Mouse (Mus musculus): ENCODE results near the gene Il10. TPM values are rescaled to one million over a fixed set of nuclear protein-coding genes. Genes with fewer than 3 reads are reported as not detected.

Gene Il10
- total and polyA plus RNA-seq, 3 experiments: 236 to 903 (median 389) TPM

- peak; percentile 74 for DNase-seq (ENCODE audit: extremely low read depth)
- Histone ChIP-seq H3K36me3 (replicated peaks in 1 of 2; ENCODE audit: control insufficient read depth in 1 of 2, insufficient read depth in 1 of 2, low read length in 1 of 2) (no peaks in the 10 kb centered on the region), H3K27me3 (replicated peaks) (no peaks in the 10 kb centered on the region), H3K4me2 (ENCODE audit: insufficient read depth, low read depth, poor library complexity, severe bottlenecking) (no peak overlapping the region), H3K9ac (ENCODE audit: insufficient read depth, low read depth) (no peak overlapping the region), H3K27ac (ENCODE audit: insufficient read depth, low read depth) (no peak overlapping the region), H3K4me3 (replicated peaks in 1 of 3; ENCODE audit: low read depth in 2 of 3, low read length in 2 of 3, poor library complexity in 1 of 3) (no peak overlapping the region), H3K79me2 (replicated peaks; ENCODE audit: control insufficient read depth, extremely low read depth, insufficient read depth, poor library complexity, severe bottlenecking) (no peaks in the 10 kb centered on the region), H3K4me1 (ENCODE audit: control insufficient read depth in 1 of 2, insufficient read depth in 2 of 2) (peaks cover 0 to 12% of the 10 kb centered on the region in 2 experiments; a peak in 2 of 4 replicates), H3K9me3 (replicated peaks; ENCODE audit: low read length) (no peaks in the 10 kb centered on the region)
- no peak for TF ChIP-seq POLR2AphosphoS2 (IDR thresholded peaks at IDR 0.05; ENCODE audit: low read depth, low read length)
- TF ChIP-seq CTCF (conservative IDR thresholded peaks at IDR 0.05 in 1 of 2, IDR thresholded peaks at IDR 0.05 in 1 of 2; ENCODE audit: low read depth in 2 of 2, low read length in 2 of 2): peak; percentile 85 to 89
- TF ChIP-seq SMC3 (IDR thresholded peaks at IDR 0.05; ENCODE audit: low read depth, low read length): peak; percentile 87
- no peak for TF ChIP-seq MXI1 (IDR thresholded peaks at IDR 0.05; ENCODE audit: low read depth, low read length)
- peak; percentile 19; the same call in 1 of the 2 replicates for TF ChIP-seq ZC3H11A (IDR thresholded peaks at IDR 0.05; ENCODE audit: low read depth, low read length)
- no peak for TF ChIP-seq MAX (IDR thresholded peaks at IDR 0.05; ENCODE audit: low read length)
- no peak for TF ChIP-seq ETS1 (conservative IDR thresholded peaks at IDR 0.05; ENCODE audit: low read depth, low read length)
- TF ChIP-seq RAD21 (IDR thresholded peaks at IDR 0.05; ENCODE audit: low read depth, low read length): peak; percentile 76
- TF ChIP-seq GABPA (IDR thresholded peaks at IDR 0.05; ENCODE audit: insufficient replicate concordance, low read depth, low read length): no peak
- TF ChIP-seq ZNF384 (IDR thresholded peaks at IDR 0.05; ENCODE audit: low read depth, low read length): no peak
- TF ChIP-seq HCFC1 (IDR thresholded peaks at IDR 0.05; ENCODE audit: low read depth, low read length): no peak
- in situ Hi-C loops (cut with MboI; ENCODE audit: low pct_ligation_motif_present, low pct_unique_long_range_greater_than_20kb, low sequenced_read_pairs) (no loop called here), dilution Hi-C loops (cut with MboI; ENCODE audit: extremely low pct_ligation_motif_present, extremely low pct_unique_long_range_greater_than_20kb, low sequenced_read_pairs) (no loop called here)
These were observed 40.2 kb upstream of the Il10 start for GRCm38 (mm10) chr1:130979455-130979854.

- no peaks in the 10 kb centered on the region for H3K36me3 ChIP-seq (replicated peaks in 1 of 2; ENCODE audit: control insufficient read depth in 1 of 2, insufficient read depth in 1 of 2, low read length in 1 of 2)
- H3K27me3 ChIP-seq (replicated peaks): no peaks in the 10 kb centered on the region
- H3K4me2 ChIP-seq (ENCODE audit: insufficient read depth, low read depth, poor library complexity, severe bottlenecking): no peak overlapping the region
- no peak overlapping the region for H3K27ac ChIP-seq (ENCODE audit: insufficient read depth, low read depth)
- no peaks in the 10 kb centered on the region for H3K79me2 ChIP-seq (replicated peaks; ENCODE audit: control insufficient read depth, extremely low read depth, insufficient read depth, poor library complexity, severe bottlenecking)
- peaks cover 14 to 44% of the 10 kb centered on the region in 2 experiments for H3K4me1 ChIP-seq (ENCODE audit: control insufficient read depth in 1 of 2, insufficient read depth in 2 of 2)
- DNase-seq (ENCODE audit: extremely low read depth): no peak
- H3K4me3 ChIP-seq (replicated peaks in 1 of 3; ENCODE audit: low read depth in 2 of 3, low read length in 2 of 3, poor library complexity in 1 of 3): no peak overlapping the region
- dilution Hi-C loops (cut with MboI; ENCODE audit: extremely low pct_ligation_motif_present, extremely low pct_unique_long_range_greater_than_20kb, low sequenced_read_pairs): no loop called here
- no peaks in the 10 kb centered on the region for H3K9me3 ChIP-seq (replicated peaks; ENCODE audit: low read length)
- TF ChIP-seq JUN (IDR thresholded peaks at IDR 0.05; ENCODE audit: insufficient read depth, low read depth, low read length) (no peak), USF1 (IDR thresholded peaks at IDR 0.05; ENCODE audit: low read depth, low read length) (no peak), ZKSCAN1 (IDR thresholded peaks at IDR 0.05; ENCODE audit: borderline replicate concordance, low read depth, low read length) (no peak), KAT2A (IDR thresholded peaks at IDR 0.05; ENCODE audit: insufficient replicate concordance, low read length) (no peak), CTCF (conservative IDR thresholded peaks at IDR 0.05 in 1 of 2, IDR thresholded peaks at IDR 0.05 in 1 of 2; ENCODE audit: low read depth in 2 of 2, low read length in 2 of 2) (peak in 1 of 2 experiments; percentile 52; a peak in 2 of 4 replicates), SMC3 (IDR thresholded peaks at IDR 0.05; ENCODE audit: low read depth, low read length) (peak; percentile 55), RAD21 (IDR thresholded peaks at IDR 0.05; ENCODE audit: low read depth, low read length) (peak; percentile 54), USF2 (conservative IDR thresholded peaks at IDR 0.05; ENCODE audit: low read depth, low read length) (no peak)
- in situ Hi-C loops (cut with MboI; ENCODE audit: low pct_ligation_motif_present, low pct_unique_long_range_greater_than_20kb, low sequenced_read_pairs): loop anchor here (5.0 to 10.0 kb wide), 3 partner anchors 102 to 270 kb away; partner anchors contain the start of genes Gm29427 and Yod1
- H3K9ac ChIP-seq (ENCODE audit: insufficient read depth, low read depth): no peak overlapping the region
These were observed 35.2 kb upstream of the Il10 start for GRCm38 (mm10) chr1:130984441-130984840.
